Mouse (Mus musculus) cerebellum, adult 11-12 months (tissue): ENCODE measurements at regions not wholly inside any gene's neighbourhood (a gene's known extent, or its start where the extent isn't known, plus 50 kb on each side); places are given as distances from the start of the nearest gene placed in this dataset.

Experiments
- DNase-seq: peaks from one replicate; pipeline ENCODE4 v3.0.0; 2022

- no peak for DNase-seq
Observed at GRCm38 (mm10) chr19:26478055-26478737, 126.7 kb upstream of the Smarca2 start.

- no peak for DNase-seq
Observed at GRCm38 (mm10) chr19:26484322-26484721, 120.5 kb upstream of the Smarca2 start.

- no peak for DNase-seq
Observed at GRCm38 (mm10) chr19:26492806-26493205, 112.0 kb upstream of the Smarca2 start.

- no peak for DNase-seq
Observed at GRCm38 (mm10) chr19:26501064-26501463, 103.8 kb upstream of the Smarca2 start.

- no peak for DNase-seq
Observed at GRCm38 (mm10) chr19:26504027-26504426, 100.8 kb upstream of the Smarca2 start.

GRCm38 (mm10) chr19:26506802-26507201, 98.0 kb upstream of the Smarca2 start:
- no peak for DNase-seq

- DNase-seq: peak; percentile 4
Observed at GRCm38 (mm10) chr19:26507986-26508385, 96.9 kb upstream of the Smarca2 start.

GRCm38 (mm10) chr19:26508616-26509015, 96.2 kb upstream of the Smarca2 start:
- DNase-seq: no peak

GRCm38 (mm10) chr19:26509240-26509639, 95.6 kb upstream of the Smarca2 start:
- no peak for DNase-seq

GRCm38 (mm10) chr19:26510185-26510584, 94.7 kb upstream of the Smarca2 start:
- DNase-seq: no peak

GRCm38 (mm10) chr19:26510887-26511286, 94.0 kb upstream of the Smarca2 start:
- no peak for DNase-seq

- no peak for DNase-seq
Observed at GRCm38 (mm10) chr19:26511756-26512155, 93.1 kb upstream of the Smarca2 start.

- no peak for DNase-seq
Observed at GRCm38 (mm10) chr19:26524583-26524982, 80.3 kb upstream of the Smarca2 start.

GRCm38 (mm10) chr19:26531390-26531789, 73.5 kb upstream of the Smarca2 start:
- DNase-seq: no peak

- DNase-seq: no peak
Observed at GRCm38 (mm10) chr19:26532509-26532908, 72.3 kb upstream of the Smarca2 start.

GRCm38 (mm10) chr19:26545671-26546070, 59.2 kb upstream of the Smarca2 start:
- DNase-seq: no peak

GRCm38 (mm10) chr19:26547522-26547921, 57.3 kb upstream of the Smarca2 start:
- no peak for DNase-seq

GRCm38 (mm10) chr19:26548562-26549270, 56.1 kb upstream of the Smarca2 start:
- no peak for DNase-seq

GRCm38 (mm10) chr19:26550299-26550698, 54.6 kb upstream of the Smarca2 start:
- no peak for DNase-seq
